Mouse (Mus musculus) CH12F3 (cell line): ENCODE data around the gene Crb3.

Source experiments
- in situ Hi-C: fragments of 300-500 bp; cut with MboI; formaldehyde crosslinking; loops from 2 replicates; pipeline ENCODE4 v1.14.3; 2020; ENCODE audit warnings: low sequenced_read_pairs

Gene Crb3

DNA sequence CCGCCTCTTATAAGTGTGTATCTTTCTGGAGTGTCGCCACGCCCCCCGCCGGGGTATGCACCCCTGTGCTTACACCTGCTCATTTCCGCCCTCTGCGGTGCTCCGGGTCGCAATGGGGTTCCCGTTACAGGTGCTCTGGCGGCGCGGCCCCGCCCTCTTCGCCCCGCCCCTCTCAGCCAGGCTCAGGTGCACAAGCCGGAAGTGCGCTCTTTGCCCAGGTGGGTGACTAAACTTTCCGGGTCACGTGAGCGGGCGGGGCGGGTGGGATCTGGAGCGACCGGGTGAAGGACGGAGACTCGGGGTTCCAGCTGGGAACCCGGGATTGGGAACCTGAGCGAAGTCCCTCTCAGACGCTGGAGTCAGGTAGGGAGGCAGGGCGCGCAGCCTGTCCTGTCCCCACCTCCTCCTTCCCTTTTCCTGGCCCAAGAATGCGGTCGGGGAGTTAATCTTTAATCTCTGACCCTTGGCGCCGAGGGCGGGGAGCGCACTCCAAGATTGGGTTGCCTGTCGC is 3.2 kb downstream of the Crb3 start:
- in situ Hi-C loops = no loop called here

DNA sequence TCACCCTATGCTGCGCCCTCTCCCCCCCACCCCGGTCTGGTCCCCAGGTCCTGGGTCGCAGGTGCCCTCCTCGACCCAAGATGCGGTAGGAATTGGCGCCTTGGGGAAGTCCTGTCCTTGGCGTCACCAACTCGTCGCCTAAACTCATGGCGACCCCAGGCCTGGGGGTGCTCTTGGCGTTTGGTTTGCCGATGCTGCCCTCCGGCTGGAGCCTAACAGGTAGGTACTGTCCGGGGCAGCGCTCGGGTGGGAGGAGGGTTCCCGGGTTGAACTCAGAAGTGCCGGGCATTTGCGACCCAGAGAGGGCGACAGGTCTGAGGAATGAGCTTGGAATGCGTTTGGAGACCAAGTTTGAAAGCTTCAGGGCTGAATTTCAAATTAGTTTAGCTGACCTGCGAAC is 3.6 kb downstream of the Crb3 start:
- in situ Hi-C loops = no loop called here

DNA sequence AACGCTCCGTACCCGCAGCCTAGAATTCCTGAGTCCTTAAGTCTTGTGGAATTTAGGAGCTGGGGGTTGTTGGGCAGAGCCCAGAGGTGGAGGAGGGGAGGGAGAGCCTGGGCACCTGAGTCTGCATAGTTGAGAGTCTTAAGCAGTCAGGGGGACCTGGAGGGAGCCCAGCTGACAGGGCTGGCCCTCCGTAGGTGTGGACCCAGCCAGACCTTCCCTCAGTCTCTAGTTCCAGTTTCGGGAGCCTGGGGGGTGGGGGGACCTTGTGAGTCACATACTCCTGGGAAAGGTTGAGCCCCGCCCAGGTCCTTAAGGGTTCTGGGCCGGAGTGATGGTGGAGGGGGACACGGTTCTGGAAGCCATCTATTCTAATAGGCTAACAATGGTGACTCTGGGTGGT is 4.1 kb downstream of the Crb3 start:
- in situ Hi-C loops = no loop called here

DNA sequence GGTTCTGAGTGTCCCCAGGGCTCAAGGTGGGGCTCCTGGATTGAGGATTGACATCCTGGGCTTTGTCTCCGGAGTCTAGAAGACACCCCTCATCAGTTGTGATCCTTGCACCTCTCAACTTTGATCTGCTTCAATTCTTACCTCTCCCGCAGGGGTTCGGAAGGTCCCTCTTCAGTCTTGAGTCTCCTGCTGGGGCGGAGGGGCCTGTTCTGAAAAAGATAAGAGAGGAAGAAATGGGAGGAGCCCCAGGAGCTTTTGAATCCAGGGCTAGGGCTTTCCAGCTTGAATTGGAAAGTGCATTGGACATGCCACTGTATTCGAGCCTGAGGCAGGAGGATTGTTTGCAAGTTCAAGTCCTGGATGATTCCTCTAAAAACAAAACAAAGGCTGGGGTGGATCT is 8.0 kb downstream of the Crb3 start:
- in situ Hi-C loops = no loop called here

DNA sequence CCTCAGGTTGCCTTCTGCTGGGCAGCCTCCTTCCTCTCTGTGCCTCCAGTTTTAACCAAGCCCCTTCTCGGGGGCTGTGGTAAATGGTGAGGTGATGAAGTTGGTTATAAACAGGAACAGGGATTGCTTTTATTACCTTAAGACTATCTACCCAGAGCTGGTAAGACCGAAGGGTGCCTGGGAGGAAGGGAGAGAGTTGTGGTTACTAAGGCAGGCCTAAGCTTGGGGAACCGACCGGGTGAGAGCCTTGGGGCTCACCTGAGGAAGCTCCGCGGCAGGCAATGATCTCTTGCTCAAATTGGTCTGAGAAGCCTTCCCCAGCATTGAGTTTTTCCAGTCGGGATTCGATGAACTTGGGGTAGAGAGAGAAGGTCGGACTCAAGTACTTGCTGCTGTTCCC is 11.4 kb downstream of the Crb3 start:
- in situ Hi-C loops = no loop called here

DNA sequence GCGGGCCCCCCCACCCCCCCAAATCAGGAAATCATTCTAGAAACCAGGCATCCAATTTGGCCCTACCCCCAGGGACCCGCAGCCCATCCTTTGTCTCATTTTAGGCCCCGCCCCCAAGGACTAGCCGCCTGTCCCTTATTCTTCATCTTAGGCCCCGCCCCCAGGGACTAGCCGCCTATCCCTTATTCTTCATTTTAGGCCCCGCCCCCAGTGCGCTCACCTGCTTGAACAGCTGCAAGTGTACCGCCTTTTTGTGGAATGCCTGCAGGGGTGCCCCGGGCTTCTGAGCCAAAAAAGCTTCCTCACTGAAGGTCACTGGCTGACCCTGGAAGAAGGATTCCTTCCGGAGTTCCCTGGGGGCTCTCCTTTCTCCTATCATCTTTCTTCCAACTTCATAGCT is 11.8 kb downstream of the Crb3 start:
- in situ Hi-C loops = no loop called here

DNA sequence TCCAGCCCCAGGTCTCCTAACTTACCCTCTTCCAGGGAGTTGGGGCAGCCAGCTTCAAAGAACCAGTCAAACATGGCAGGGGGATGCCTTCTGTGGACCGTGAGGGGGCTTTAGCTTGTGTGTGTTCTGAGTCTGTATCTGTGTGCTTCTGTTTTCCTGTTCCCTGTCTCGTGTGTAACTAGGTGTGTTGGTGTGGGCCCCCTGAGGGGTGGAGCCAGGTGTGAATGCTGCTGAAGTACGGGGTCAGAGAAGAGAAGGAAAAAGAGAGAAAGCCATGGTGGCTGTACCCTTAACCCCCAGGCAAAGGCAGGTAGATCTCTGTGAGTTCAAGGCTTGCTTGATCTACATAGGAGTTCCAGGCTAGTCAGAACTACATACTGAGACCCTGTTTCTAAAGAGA is 18.0 kb downstream of the Crb3 start:
- in situ Hi-C loops = no loop called here

DNA sequence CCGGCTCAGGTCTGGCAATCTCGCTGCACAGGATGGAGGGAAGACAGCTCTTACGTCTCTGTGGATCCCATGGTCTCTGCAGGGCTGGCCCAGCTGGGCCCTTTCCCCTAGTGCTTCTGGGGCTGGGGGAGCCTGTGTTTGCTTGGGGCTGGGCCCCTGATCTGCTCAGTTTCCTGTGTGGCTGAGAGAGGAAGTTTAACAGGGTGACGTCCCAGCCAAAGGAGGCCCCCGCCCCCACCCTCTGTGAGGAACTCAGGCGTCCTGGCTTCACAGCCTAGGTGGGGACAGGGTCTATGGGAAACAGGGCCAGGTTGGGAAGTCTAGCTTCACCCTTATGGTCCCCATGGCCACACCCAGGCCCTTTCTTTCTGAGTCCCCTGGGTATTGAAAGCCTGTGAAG is 19.4 kb downstream of the Crb3 start, which contains the start of gene Dennd1c:
Gene Dennd1c (minus strand): TSS at position 179 of the 400 bp plus-strand sequence.
- in situ Hi-C loops = no loop called here

DNA sequence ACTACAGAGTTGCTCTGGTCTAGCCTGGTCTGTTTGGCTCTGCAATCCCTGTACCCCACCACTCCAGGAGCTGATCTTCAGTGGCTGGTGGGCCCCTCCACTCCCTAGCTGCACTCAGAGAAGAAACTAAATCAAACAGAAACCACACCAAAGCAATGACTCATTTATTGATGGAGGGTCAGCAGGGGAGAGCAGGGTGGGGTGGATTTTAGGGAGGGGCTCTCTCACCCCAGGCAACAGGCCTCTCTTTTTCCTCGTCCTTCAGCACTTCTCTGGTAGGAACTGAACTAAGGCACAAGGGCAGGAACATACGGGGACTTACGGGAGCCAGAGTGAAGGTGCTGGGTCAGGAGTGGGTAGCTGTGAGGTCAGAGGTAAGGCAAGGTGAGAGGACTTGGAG is 21.0 kb downstream of the Crb3 start:
- in situ Hi-C loops = no loop called here

DNA sequence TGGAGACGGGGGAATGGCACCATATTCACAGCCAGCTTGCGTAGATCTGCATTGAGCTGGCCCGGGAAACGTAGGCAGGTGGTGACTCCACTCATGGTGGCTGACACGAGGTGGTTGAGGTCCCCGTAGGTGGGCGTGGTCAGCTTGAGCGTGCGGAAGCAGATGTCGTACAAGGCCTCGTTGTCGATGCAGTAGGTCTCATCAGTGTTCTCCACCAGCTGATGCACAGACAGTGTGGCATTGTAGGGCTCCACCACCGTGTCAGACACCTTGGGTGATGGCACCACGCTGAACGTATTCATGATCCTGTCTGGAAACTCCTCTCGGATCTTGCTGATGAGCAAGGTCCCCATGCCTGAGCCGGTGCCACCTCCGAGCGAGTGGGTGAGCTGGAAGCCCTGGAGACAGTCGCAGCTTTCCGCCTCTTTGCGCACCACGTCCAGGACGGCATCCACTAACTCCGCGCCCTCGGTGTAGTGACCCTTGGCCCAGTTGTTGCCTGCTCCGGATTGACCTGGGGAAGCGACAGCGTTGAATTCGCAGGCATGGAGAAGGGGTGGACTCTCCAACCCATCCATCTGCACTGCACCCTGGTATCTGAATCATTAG is 22.4 kb downstream of the Crb3 start:
- in situ Hi-C loops = no loop called here

DNA sequence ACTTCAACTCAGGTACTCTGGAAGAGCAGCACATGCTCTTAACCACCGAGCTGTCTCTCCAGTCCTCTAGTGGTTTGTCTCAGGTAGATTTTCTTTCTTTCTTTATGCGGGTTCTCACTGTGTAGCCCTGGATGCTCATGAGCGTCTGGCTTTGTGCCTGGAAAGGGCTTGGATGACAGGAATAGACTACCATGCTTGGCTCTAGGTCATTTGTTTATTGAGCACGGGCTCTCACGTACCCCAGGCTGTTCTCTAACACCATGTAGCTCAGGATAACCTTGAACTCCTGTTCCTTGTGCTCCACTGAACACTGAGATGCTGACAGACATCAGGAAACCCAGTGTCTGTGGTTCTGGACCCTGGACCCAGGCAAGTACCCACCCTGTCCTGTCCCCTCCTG is 23.6 kb downstream of the Crb3 start:
- in situ Hi-C loops = no loop called here

DNA sequence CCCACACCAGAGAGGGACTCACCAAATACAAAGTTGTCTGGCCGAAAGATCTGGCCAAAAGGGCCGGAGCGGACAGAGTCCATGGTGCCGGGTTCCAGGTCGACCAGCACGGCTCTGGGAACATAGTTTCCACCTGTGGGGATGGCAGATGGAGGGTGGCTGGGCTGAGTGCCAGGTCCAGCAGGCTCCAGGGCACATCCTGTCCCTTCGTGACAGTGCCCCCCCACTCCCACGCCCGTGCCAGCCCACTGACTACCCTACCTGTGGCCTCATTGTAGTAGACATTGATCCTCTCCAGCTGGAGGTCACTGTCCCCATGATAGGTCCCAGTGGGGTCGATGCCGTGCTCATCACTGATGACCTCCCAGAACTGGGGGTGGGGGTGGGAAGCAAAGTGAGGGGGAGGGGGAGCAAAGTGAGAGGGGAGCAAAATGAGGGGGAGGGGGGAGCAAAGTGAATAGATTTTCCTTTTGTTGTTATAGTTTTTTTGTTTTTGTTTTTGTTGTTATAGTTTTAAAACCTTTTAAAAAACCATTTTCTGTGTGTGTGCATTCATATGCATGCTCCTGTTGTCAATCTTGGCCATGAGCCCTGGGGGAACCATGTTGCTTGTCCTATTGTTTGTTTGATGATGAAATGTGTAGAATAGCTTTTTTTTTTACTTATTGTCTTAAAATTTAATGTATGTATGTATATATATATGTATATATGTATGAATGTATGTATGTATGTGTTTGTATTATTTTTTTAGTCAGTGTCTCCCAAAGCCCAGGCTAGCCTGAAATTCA is 27.3 kb downstream of the Crb3 start:
- in situ Hi-C loops = no loop called here

DNA sequence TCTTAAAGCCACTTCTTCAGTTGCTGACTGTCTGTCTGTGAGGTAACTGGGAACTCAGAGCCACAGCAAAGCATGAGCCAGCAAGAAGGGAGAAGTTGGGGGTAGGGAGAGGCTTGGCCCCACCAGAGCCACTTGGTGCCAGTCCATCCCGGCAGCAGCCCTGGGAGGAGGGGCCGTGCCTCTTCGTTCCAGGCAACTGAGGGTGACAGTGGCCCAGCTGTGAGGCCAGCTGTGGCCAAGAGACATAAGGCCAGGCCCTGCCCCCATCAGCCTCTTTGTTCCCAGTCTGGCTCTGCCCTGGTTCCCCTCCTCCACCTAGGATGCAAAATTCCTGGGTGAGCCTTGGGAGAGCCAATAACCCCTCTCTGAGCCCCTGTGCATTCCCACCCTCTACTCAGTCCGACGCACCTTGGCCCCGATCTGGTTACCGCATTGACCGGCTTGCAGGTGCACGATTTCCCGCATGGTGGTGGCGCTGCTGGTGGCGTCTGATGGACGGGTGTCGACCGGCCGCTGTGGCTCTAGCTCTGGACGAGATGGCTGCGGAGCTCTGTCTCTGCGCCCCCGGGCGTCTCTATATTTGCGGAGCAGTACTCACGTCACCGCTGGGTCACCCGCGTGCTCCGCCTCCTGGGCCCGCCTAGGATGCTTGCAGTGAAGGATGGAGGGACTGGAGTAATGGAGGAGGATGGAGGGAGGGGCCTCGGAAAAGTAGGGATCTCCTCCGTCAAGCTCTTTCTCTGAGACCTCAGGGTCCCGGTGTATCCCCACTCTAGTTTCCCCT is 28.3 kb downstream of the Crb3 start, which contains the start of gene Tubb4a:
Gene Tubb4a (minus strand): TSS at position 734 of the 784 bp plus-strand sequence.
- in situ Hi-C loops = no loop called here

DNA sequence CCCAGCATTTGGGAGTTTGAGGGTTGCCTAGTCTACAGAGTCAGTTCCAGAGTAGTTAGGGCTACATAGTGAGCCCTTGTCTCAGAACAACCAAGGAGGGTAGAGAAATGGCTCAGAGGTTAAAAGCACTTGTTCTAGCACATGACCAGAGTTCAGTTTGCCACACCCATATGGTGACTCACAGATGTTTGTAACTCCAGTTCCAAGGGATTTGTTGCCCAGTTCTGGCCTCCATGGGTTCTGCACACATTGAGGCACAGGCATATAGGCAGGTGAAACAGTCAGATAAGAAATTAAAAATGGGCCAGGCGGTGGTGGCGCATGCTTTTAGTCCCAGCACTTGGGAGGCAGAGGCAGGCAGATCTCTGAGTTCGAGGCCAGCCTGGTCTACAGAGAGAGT is 35.3 kb downstream of the Crb3 start:
- in situ Hi-C loops = loop anchor here (10.0 kb wide), 1 partner anchor 241 kb away; no protein-coding TSS in a partner anchor

DNA sequence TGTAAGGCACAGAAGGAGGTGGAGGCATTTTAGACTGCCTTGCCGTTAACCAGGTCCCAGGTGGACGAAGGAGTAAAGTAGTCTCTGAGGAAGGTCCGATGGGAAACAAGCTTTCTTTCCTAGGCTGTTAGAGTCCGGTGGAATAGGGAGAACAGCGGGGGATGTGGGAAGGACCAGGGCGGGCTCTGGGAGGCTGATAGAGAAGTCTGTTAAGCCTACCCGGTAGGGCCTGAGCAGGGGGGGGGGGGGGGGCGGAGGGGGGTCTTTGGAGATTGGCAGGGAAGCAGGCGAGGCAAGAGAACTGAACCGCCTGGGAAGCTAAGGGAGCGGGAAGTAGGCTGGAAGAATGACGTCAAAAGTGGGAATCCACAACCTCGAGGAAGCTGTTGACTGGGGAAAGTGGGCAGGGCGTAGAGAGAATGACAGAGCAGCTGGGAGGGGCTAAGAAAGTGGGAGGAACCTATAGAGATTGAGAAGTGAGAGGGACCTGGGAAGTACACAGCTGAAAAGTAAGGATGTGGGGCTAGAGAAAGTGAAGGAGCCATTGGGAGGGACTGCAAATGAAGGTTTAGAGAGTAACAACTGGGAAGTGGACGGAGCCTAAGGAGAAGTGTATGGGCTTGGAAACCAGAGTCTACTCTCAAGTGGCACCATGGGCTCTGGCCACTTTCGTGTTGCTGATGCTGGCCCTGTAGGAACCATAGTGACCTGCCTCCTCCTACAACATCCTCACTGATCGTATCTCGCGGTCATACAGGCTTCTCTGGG is 37.1 kb downstream of the Crb3 start:
- in situ Hi-C loops = loop anchor here (5.0 to 10.0 kb wide), 2 partner anchors 71 to 239 kb away; no protein-coding TSS in a partner anchor

DNA sequence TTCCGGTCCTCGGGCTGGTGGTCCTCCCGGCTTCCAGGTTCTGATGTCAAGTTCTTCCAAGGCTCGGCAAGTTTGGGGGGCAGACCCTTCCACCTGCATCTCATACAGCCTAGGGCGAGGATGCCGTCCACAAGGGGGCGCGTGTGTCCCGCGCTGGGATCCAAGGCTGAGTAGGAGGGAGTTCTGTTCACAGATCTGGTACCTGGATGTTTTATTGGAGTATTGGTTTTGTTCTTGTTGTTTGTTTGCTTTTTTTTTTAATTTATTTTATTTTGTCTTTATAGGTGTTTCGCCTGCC is 37.7 kb downstream of the Crb3 start:
- in situ Hi-C loops = loop anchor here (5.0 to 10.0 kb wide), 2 partner anchors 71 to 238 kb away; no protein-coding TSS in a partner anchor

DNA sequence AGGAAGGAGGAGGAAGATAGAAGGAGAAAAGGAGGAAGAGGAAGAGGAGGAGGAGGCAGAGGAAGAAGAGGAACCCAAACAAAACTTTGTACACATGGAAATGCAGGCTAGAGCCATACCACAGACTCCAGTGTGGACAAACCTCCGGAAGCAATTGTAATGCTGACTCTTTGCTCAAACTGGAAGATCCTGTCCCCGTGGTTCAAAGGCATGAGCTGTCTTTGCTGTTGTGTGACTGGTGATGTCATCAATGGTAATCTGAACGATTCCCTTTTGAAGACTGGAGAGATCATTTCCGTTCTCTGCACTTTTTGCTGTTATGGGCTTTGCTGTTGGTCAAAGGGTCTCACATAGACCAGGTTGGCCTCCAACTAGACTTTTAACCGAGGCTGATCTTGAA is 39.4 kb downstream of the Crb3 start:
- in situ Hi-C loops = loop anchor here (5.0 to 10.0 kb wide), 2 partner anchors 69 to 236 kb away; no protein-coding TSS in a partner anchor

DNA sequence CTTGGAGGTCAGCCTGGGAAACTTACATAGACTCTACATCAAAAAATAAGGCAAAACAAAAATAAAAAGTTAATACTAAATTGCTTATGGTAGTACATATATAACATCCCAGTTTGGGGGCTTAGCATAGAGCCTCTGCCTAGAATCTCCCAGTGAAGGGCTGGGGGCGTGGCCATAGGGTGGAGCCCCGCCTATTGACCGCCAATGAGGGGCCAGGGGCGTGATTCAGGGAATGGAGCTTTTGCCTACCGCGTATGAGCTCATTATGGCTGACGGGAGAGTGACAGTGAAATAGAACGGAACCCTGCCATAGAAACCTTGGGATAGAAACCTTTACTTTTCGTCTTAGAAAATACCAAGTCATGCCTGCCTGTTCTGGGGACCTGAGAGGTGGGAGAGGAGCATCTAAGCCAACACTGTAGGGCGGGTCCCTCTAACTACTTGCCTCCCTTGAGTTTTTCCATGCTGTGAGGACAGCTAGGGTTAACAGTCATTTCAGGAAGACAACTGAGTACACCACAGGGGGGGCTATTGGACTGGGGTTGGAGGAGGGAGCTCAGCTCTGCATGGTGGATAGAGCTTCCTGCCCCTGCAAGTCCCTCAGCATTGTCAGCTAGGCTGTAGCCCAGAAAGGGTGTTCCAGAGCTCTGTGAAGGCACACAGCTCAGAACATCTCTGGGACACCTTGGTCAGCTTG is 40.9 kb downstream of the Crb3 start:
- in situ Hi-C loops = loop anchor here (5.0 to 10.0 kb wide), 2 partner anchors 68 to 235 kb away; no protein-coding TSS in a partner anchor

DNA sequence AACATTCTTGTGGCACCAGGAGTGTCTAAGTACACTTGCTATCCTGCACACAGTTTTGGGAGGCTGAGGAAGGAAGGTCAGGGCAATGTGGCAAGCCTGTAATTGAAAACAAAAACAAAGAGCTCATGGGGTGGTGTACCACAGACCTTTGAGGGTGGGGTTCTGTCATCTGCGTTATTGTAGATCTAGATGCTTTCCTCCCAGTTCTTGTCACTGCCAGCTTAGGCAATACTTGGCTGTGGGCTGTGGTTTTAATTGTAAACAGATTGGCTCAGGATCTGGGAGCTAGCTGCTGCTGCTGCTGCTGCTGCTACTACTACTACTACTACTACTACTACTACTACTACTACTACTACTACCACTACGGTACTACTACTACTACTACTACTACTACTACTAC is 43.4 kb downstream of the Crb3 start:
- in situ Hi-C loops = no loop called here

DNA sequence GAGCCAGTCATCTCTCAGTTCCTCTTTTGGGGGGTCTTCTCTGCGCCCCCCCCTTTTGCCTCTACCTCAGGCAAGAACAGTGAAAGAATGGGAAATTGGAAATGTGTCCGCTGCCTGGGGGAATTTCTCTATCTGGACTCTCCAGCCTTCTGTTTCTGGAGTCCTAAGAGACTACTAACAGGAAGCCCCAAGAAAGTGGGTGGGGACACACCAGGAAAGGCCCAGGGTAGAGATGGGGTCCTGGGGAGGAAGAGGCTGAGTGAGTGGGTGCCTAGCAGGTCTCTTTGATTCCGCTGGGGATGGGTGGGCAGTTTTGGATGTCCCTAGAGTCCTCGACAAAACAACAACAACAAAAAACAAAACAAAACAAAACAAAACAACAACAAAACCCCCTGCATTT is 45.6 kb downstream of the Crb3 start:
- in situ Hi-C loops = no loop called here
